Mouse (Mus musculus) lung, postnatal 0 days (tissue): ENCODE measurements around the gene Kdm2b. TPM values are rescaled to one million over a fixed set of nuclear protein-coding genes. Genes with fewer than 3 reads are reported as not detected.

Source experiments
- ATAC-seq: fragments of 200-750 bp; cut with Nextera tagmentation; 2 replicates; pipeline ENCODE4 v1.8.0; 2017; ENCODE audit warnings: moderate library complexity
- DNase-seq: peaks from one replicate; pipeline ENCODE4 v3.0.0-alpha.2; 2016; ENCODE audit warnings: low spot score
- H3K27ac ChIP-seq: fragments of 300-500 bp; sonication (generic); 2 replicates; pipeline ENCODE4 v1.5.1; 2014; ENCODE audit warnings: antibody characterized with exemption, mild to moderate bottlenecking, low read length, mixed read lengths
- H3K27me3 ChIP-seq: fragments of 300-500 bp; sonication (generic); replicated peaks from 2 replicates; pipeline ENCODE4 v1.6.1; 2014; ENCODE audit warnings: low read length, mixed read lengths; ENCODE audit not compliant: insufficient read depth
- H3K36me3 ChIP-seq: fragments of 300-500 bp; sonication (generic); 2 replicates; pipeline ENCODE4 v1.6.1; 2014; ENCODE audit warnings: low read length, mixed read lengths; ENCODE audit not compliant: insufficient read depth
- H3K4me1 ChIP-seq: fragments of 300-500 bp; sonication (generic); 2 replicates; pipeline ENCODE4 v1.6.1; 2014; ENCODE audit warnings: antibody characterized with exemption, low read depth, low read length, mixed read lengths; ENCODE audit not compliant: insufficient read depth
- H3K4me2 ChIP-seq: fragments of 300-500 bp; sonication (generic); replicated peaks from 2 replicates; pipeline ENCODE4 v1.6.1; 2014; ENCODE audit warnings: low read depth, mild to moderate bottlenecking, low read length, moderate library complexity, mixed read lengths
- H3K4me3 ChIP-seq: fragments of 300-500 bp; sonication (generic); 2 replicates; pipeline ENCODE4 v1.5.1; 2014; ENCODE audit warnings: low read depth, low read length
- H3K9ac ChIP-seq: fragments of 300-500 bp; sonication (generic); replicated peaks from 2 replicates; pipeline ENCODE4 v1.6.1; 2014; ENCODE audit warnings: low read depth, mild to moderate bottlenecking
- H3K9me3 ChIP-seq: fragments of 300-500 bp; sonication (generic); 2 replicates; pipeline ENCODE4 v1.6.1; 2016; ENCODE audit warnings: low read length, mixed read lengths
- CTCF ChIP-seq: IDR thresholded peaks from 2 replicates; pipeline ENCODE4 v1.5.1; 2016; ENCODE audit warnings: antibody characterized with exemption, mild to moderate bottlenecking
- EP300 ChIP-seq: IDR thresholded peaks from 2 replicates; pipeline ENCODE4 v1.6.1; 2016; ENCODE audit warnings: antibody characterized with exemption, mild to moderate bottlenecking, control low read depth
- WGBS: fragments of 180-500 bp; shearing (Covaris S2); extraction: QIAGEN DNeasy Blood & Tissue Kit; methylation state at CpG from one replicate; pipeline ENCODE4 v1.1.7; 2014; 5-methylcytosine and 5-hydroxymethylcytosine counted together
- polyA plus RNA-seq: library from polyadenylated mRNA; unstranded; fragments of >200 nt; fragmentation: Nextera tagmentation; extraction: Ambion mirVana; gene quantifications from 2 replicates; pipeline ENCODE4 v1.2.1, GENCODE M21; 2015

Kdm2b gene
- polyA plus RNA-seq, 1 experiment from 2014 or later, result 12.2 TPM

DNA sequence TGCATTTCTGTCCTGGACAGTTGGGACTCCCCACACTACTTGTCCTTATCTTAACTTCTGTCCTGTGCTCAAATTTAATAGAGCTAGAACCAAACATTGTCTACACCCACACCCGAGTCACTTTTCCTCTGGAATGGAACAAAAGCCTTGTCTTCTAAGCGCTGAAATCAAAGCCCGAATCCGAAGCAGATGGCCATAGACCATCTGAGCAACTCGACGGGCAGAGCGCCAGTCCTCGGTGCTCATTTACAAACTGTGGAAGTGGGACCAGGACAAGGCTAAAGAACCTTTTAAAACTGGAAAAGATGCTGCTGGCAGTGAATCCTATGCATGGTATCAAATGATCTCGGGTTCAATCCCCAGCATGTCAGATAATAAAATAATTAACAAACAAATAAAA lies 17.5 kb downstream of the Kdm2b start:
- Histone ChIP-seq H3K9ac (no peak overlapping the region), H3K4me2 (no peak overlapping the region), H3K27ac (no peak overlapping the region), H3K4me1 (no peaks in the 10 kb centered on the region), H3K27me3 (no peaks in the 10 kb centered on the region), H3K36me3 (no peaks in the 10 kb centered on the region), H3K4me3 (no peak overlapping the region), H3K9me3 (no peaks in the 10 kb centered on the region)
- TF ChIP-seq EP300, result no peak
- no peak for TF ChIP-seq CTCF
- DNase-seq (no peak), ATAC-seq (no peak)
- 81% methylated on average over 9 of the region's 9 CpGs for WGBS

DNA sequence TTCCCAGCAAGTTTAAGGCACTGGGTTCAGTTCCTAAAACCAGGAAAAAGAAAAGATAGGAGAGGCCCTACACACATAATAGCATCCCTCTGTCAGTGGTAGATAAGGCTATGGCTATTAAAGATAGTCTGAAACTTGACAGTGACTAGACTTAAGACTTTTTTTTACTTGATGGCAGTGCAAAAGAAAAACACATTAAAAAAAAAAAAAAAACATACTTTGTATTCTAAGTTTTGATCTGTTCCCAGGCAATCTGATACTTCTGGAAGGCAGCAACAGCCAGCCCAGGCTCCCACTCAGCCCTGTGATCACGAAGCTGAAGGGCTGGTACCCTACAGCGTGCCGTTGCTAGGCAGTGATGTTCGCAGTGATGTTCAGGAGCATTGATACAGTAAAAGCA lies 18.2 kb downstream of the Kdm2b start:
- TF ChIP-seq EP300 (no peak), CTCF (no peak)
- Histone ChIP-seq H3K4me2 (no peak overlapping the region), H3K4me1 (no peaks in the 10 kb centered on the region), H3K4me3 (no peak overlapping the region), H3K9me3 (no peaks in the 10 kb centered on the region), H3K9ac (no peak overlapping the region), H3K27ac (no peak overlapping the region), H3K27me3 (no peaks in the 10 kb centered on the region), H3K36me3 (no peaks in the 10 kb centered on the region)
- WGBS, result 88% methylated on average over 4 of the region's 4 CpGs
- ATAC-seq, result no peak
- DNase-seq, result no peak

DNA sequence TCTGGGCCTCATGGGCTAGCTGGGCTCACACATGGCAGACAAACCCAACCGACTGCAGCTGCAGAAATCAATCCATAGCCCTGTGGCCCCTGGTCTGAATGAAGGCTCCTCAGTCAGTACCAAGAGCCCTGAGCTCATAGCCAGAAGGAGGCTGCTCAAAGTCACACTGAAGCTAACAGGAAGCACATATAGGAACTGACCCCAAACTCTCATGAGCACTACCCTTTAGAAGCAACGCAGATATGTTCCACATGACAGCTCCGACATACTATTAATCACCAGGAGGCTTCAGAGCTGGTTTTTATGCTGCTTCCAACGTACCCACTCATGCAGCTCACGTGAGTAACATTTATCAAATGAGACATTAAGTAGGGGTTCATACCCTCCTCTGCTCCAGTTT lies 19.6 kb downstream of the Kdm2b start:
- H3K9me3 ChIP-seq, result no peaks in the 10 kb centered on the region
- no peak overlapping the region for H3K4me2 ChIP-seq
- H3K36me3 ChIP-seq, result no peaks in the 10 kb centered on the region
- DNase-seq, result no peak
- TF ChIP-seq CTCF (no peak), EP300 (no peak)
- no peak overlapping the region for H3K9ac ChIP-seq
- no peaks in the 10 kb centered on the region for H3K27me3 ChIP-seq
- no peak overlapping the region for H3K27ac ChIP-seq
- H3K4me3 ChIP-seq, result no peak overlapping the region
- WGBS, result 81% methylated on average over 5 of the region's 5 CpGs
- ATAC-seq, result no peak
- H3K4me1 ChIP-seq, result no peaks in the 10 kb centered on the region

DNA sequence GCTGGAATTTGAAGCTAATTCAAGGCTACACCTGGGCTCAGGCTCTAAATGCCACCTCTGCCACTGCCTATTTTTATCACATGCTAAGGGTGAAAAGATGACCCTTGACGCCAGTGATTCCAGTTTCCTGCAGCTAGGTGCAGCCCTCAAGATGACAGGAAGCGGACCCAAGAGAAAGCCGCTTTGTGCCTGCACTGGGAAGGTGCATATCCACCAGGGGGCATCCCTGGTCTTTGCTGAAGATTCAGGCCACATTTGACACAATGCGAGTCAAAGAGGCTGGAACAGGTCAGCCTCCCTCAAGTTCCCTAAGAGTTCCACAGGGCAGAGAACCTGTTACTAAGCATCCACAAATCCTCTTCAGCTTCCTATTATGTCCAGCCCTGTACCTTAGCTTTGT lies 21.3 kb downstream of the Kdm2b start:
- no peak overlapping the region for H3K27ac ChIP-seq
- WGBS, result 21% methylated on average over 4 of the region's 4 CpGs
- no peak overlapping the region for H3K4me2 ChIP-seq
- DNase-seq (peak; percentile 83), ATAC-seq (peak; percentile 71)
- no peaks in the 10 kb centered on the region for H3K4me1 ChIP-seq
- no peak overlapping the region for H3K4me3 ChIP-seq
- no peaks in the 10 kb centered on the region for H3K9me3 ChIP-seq
- H3K9ac ChIP-seq, result no peak overlapping the region
- no peaks in the 10 kb centered on the region for H3K36me3 ChIP-seq
- no peaks in the 10 kb centered on the region for H3K27me3 ChIP-seq
- TF ChIP-seq EP300 (no peak), CTCF (peak; percentile 95)

DNA sequence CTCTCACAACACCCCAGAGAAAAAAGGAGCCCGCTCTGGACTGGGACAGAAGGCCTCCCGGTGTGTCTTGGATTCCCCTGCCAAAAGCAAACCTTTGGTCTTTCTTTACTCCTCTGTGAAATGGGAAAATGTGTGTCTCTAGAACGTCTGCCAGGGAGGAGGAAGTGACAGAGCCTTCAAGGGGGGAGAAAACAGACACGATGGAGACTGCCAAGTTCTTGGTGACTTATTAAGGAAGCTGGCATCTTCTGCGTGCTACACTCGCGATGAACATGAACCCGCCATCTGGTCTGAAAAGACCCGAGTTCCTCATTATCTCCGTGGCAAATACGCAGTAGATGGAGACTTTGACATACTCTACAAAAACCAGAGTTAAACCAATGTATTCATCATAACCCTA lies 24.2 kb downstream of the Kdm2b start:
- H3K9me3 ChIP-seq, result no peaks in the 10 kb centered on the region
- no peaks in the 10 kb centered on the region for H3K4me1 ChIP-seq
- no peak overlapping the region for H3K4me3 ChIP-seq
- ATAC-seq (no peak), DNase-seq (no peak)
- no peaks in the 10 kb centered on the region for H3K36me3 ChIP-seq
- TF ChIP-seq EP300 (no peak), CTCF (no peak)
- H3K9ac ChIP-seq, result no peak overlapping the region
- WGBS, result 63% methylated on average over 11 of the region's 11 CpGs
- H3K27me3 ChIP-seq, result no peaks in the 10 kb centered on the region
- no peak overlapping the region for H3K27ac ChIP-seq
- H3K4me2 ChIP-seq, result no peak overlapping the region

DNA sequence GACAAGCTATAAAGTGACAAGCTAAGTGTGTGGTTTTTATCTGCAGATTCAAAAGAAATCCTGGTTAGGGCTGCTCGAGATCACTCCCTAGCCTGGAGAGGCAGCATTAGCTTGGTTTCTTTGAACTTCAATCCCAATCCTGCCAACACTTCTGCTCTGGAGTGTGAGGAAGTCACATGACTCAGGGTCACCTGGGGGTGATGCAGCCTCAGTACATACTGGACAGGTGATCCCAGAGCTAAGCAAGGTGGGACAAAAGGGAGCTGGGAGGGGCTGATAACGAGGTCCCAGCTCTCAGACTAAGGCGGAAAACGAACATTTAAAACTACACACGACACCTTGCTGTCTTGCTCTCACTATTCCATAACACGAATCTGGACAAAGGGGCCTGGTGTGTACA lies 24.8 kb downstream of the Kdm2b start:
- TF ChIP-seq EP300 (no peak), CTCF (no peak)
- no peak overlapping the region for H3K4me3 ChIP-seq
- ATAC-seq, result peak; percentile 74
- H3K4me1 ChIP-seq, result no peaks in the 10 kb centered on the region
- no peaks in the 10 kb centered on the region for H3K27me3 ChIP-seq
- 53% methylated on average over 6 of the region's 6 CpGs for whole genome bisulfite sequencing
- H3K4me2 ChIP-seq, result no peak overlapping the region
- H3K27ac ChIP-seq, result no peak overlapping the region
- no peak overlapping the region for H3K9ac ChIP-seq
- no peaks in the 10 kb centered on the region for H3K9me3 ChIP-seq
- peak; percentile 32 for DNase-seq
- no peaks in the 10 kb centered on the region for H3K36me3 ChIP-seq

DNA sequence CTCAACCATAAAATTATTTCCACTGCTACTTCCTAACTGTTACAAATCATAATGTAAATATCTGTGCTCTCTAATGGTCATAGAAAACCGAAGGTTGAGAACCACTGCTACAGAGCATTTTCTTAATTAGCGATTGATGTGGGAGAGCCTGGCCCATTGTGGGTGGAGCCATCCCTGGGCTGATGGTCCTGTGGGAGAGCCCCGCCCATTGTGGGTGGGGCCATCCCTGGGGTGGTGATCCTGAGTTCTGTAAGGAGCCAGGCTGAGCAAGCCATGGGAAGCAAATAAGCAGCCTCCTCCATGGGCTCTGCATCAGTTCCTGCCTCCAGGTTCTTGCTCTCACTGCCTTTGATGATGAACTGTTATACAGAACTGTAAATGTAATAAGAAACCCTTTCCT lies 27.7 kb downstream of the Kdm2b start:
- 41% methylated on average over 3 of the region's 3 CpGs for WGBS
- Histone ChIP-seq H3K36me3 (no peaks in the 10 kb centered on the region), H3K4me2 (no peak overlapping the region), H3K9me3 (no peaks in the 10 kb centered on the region), H3K27ac (no peak overlapping the region), H3K27me3 (no peaks in the 10 kb centered on the region), H3K4me3 (no peak overlapping the region), H3K4me1 (no peaks in the 10 kb centered on the region), H3K9ac (no peak overlapping the region)
- no peak for DNase-seq
- TF ChIP-seq CTCF (no peak), EP300 (no peak)
- ATAC-seq, result no peak
